Mouse (Mus musculus) ES-E14 (cell line): ENCODE measurements at regions not wholly inside any gene's neighbourhood (a gene's known extent, or its start where the extent isn't known, plus 50 kb on each side); places are given as distances from the start of the nearest gene placed in this dataset.

ENCODE experiments used
- HCFC1 ChIP-seq: IDR thresholded peaks from 2 replicates; pipeline ENCODE4 v1.6.1; 2012; ENCODE audit warnings: low read length, inconsistent platforms, borderline replicate concordance; ENCODE audit not compliant: insufficient read depth
- MAFK ChIP-seq: IDR thresholded peaks from 2 replicates; pipeline ENCODE4 v1.6.1; 2014; ENCODE audit warnings: mild to moderate bottlenecking, low read depth, low read length, inconsistent platforms; ENCODE audit not compliant: insufficient read depth
- ZC3H11A ChIP-seq: IDR thresholded peaks from 2 replicates; pipeline ENCODE4 v1.6.1; 2012; ENCODE audit warnings: low read depth, mild to moderate bottlenecking, inconsistent platforms, low read length, borderline replicate concordance

- TF ChIP-seq HCFC1: no peak
- no peak for TF ChIP-seq MAFK
- no peak for TF ChIP-seq ZC3H11A
Measured at GRCm38 (mm10) chr11:110722701-110723100, 245.1 kb upstream of the Kcnj16 start.
